Mouse (Mus musculus) hindlimb bud, embryonic 11.5 days (tissue): Measurements from ENCODE around the gene Tle3.

Experiments
- DNase-seq: peaks from one replicate; pipeline ENCODE4 v3.0.0-alpha.2; 2012; ENCODE audit warnings: low read depth, low spot score; ENCODE audit errors: extremely low spot score

The Tle3 gene

DNA sequence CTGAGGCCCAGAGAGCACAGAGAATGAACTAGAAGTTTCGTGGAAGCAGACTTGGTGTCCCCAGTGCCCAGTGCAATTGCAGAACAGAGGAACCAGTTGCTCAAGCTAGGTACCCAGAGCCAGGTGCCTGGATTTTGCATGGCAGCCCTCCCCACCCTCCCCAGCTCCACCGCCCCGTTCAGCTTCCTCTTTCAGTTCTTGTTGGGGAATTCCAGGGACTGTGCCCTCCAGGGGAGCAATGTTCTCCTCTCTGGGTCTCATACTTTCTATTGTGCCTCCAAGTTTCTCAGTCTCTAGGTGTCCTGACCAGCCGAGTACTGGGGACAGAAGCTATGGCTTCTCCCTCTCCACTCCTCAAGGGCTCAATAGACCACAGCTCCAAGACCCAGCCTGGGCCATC is 59.7 kb downstream of the Tle3 start:
- DNase-seq, result no peak

GRCm38 (mm10) chr9:61433206-61433605 is 61.0 kb downstream of the Tle3 start:
- DNase-seq, result no peak

GRCm38 (mm10) chr9:61434062-61434461 is 61.9 kb downstream of the Tle3 start:
- no peak for DNase-seq

DNA sequence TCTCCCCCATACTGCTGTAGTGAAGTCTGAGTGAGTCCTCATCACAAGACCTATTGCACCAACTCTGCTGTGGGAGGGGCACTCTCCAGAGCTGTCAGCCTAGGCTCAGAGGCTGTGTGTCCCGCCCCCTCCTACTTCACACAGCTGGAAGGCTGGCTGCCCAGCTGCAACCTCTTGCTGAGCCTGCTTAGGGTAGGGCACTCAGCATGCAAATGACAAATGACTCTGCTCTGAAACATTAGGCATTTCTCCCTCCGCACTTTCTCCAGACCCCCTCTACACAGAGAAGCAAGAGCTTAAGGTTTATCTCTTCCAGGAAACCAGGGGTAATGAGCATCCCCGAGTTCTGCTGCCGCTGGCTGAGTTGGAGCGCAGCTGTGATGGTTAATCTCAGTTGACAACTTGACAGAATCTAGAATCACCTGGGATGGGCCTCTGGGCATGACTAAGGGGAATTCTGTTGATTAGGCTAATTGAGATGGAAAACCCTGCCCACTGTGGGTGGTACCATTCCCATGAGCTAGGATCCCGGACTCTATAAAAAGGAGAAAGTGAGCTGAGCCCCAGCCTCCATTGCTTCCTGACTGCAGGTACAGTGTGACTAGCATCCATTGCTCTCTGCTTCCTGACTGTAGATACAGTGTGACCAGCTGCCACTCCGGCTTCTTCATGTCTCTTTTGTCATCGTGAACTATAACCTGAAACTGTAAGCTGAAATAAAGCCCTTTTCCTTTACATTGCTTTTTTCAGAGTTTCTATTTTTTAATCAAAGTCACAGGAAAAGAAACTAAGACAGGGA is 63.2 kb downstream of the Tle3 start:
- DNase-seq, result no peak

- DNase-seq, result no peak
Measured at GRCm38 (mm10) chr9:61436104-61436503, 63.9 kb downstream of the Tle3 start.

DNA sequence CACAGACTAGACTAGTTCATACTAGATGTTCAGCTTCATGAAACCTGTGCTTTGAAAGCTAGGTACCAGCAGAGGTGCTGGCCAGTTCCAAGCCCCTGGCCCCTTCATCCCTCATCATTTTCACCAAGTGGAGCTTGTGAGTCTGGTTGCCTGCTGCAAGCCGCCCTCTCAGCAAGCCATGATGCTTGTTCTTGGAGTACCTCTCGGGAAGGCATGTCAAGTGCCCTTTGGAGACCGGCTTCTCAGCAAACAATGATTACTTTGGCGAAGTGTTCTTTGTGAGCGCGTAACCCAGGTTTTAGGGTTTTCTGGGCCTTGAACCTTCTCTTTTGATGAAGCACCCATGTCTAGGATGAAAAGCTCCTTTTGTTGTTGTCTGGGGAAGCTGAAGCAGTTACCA is 64.6 kb downstream of the Tle3 start:
- no peak for DNase-seq

DNA sequence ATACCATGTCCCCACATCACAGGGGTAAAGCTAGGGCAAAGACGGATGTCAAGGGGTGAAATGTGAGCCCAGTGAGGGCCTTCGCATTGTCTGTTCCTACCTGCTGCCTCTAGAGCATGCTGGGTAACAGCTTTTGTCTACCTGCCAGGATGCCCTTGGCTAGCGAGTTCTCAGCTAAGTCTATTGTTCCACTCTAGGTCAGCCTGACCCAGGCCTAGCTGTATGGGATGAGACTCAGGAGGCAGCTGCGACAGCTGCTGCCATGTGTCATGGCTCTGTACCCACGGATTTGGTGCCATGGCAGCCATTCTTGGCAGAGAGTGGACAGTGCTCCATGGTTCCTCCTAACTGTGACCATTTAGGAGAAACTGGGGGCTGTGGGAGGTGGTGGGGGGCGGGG is 66.9 kb downstream of the Tle3 start:
- DNase-seq, result no peak

- no peak for DNase-seq
Measured at GRCm38 (mm10) chr9:61439979-61440378, 67.8 kb downstream of the Tle3 start.

- DNase-seq, result no peak
Measured at GRCm38 (mm10) chr9:61441206-61441913, 69.2 kb downstream of the Tle3 start.

GRCm38 (mm10) chr9:61442951-61443630 is 70.9 kb downstream of the Tle3 start:
- DNase-seq, result no peak

- DNase-seq, result no peak
Measured at GRCm38 (mm10) chr9:61445151-61445550, 73.0 kb downstream of the Tle3 start.

DNA sequence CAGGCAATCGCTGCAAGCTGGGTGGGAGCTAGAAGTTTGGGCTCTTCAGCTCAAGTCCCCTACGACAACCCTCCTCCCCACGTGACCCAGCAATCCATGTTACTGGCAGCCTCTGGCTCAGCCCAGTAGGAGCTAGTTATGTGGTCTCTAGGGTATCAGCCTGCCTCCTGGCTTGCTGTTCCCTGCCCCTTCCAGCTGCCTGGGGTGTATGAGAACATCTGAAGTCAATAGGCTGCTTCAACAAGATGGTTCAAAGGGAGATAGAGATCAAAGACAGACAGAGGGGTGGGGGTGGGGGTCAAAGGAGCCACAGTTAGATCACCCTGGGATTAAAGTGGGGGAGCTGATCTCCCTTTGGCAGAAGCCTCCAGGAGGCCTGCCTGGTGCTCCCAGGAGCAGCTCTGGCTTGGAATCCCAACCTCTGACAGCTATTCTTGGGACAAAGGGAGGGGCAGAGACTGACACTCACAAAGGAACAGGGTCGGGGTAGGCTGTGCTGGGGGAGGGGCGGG is 73.6 kb downstream of the Tle3 start:
- DNase-seq, result no peak

GRCm38 (mm10) chr9:61446965-61447364 is 74.8 kb downstream of the Tle3 start:
- DNase-seq, result no peak

DNA sequence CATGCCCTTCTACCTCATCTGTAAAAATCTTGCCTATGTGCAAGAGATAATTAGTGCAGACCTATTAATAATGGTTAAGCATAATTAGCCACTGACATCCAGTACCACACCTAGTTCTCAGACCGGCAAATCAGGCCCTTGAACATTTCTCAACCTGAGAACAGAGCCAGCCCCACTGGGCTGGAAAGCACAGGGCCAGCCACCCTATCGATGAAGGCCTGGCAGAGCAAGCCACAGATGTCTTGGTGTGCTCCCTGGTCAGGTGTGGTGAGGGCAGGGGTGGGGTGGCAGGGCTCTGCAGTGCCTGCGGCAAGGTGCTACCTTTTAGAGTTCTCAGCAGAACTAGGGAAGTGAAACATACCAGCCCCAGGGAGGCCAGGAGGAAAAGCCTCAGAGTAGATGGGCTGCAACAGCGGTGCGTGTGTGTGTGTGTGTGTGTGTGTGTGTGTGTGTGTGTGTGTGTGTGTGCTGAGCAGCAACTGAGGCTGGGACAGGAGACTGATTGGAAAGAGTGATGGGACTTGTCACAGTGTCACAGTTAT is 77.3 kb downstream of the Tle3 start:
- DNase-seq, result no peak

- no peak for DNase-seq
Measured at GRCm38 (mm10) chr9:61452081-61452480, 79.9 kb downstream of the Tle3 start.

DNA sequence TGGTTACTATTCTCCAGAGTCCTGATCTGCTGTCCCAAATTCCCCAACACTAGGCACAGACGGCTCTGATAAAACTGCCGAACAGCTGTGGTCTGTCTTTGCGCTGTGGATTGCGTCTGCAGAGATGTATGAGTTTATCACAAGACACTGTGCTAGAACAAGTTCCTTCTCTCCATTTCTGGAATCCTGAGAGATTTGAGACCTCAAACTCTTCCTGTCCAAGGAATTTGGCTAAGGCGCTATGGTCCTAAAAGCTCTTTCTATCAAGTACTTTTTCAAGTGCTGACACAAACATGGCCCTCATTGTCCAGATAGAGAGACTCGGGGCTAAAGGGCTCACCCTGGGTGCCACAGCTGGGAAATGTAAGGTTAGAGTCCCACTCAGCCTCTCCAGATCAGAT is 83.7 kb downstream of the Tle3 start:
- DNase-seq, result no peak

- DNase-seq, result no peak
Measured at GRCm38 (mm10) chr9:61456441-61457161, 84.4 kb downstream of the Tle3 start.

- no peak for DNase-seq
Measured at GRCm38 (mm10) chr9:61457162-61457523, 85.0 kb downstream of the Tle3 start.

DNA sequence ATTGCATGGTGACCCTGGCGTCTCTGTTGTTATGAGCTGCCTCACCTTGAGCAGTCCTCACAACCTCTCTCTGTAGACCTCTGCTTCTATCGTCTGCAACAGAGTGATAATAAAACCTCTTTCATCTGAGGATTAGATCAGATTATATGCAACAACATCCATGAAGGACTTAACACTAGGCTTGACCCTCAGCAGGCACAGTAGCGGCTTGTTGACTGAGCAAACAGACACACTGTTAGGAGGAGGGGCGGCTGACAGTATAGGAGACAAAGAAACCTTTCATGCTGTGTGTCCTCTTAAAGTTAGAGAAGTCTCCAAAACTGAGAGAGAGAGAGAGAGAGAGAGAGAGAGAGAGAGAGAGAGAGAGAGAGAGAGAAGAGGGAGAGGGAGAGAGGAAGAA is 89.7 kb downstream of the Tle3 start:
- no peak for DNase-seq

GRCm38 (mm10) chr9:61467436-61467835 is 95.3 kb downstream of the Tle3 start:
- no peak for DNase-seq
